Mouse (Mus musculus) lung, embryonic 14.5 days (tissue): ENCODE results near the gene Dnajc13. TPM values are rescaled to one million over a fixed set of nuclear protein-coding genes. Genes with fewer than 3 reads are reported as not detected.

Experiments used
- ATAC-seq: fragments of 200-750 bp; cut with Nextera tagmentation; 2 replicates; pipeline ENCODE4 v1.8.0; 2017; ENCODE audit warnings: mild to moderate bottlenecking, moderate TSS enrichment, moderate library complexity; ENCODE audit not compliant: insufficient read depth
- DNase-seq: peaks from one replicate; pipeline ENCODE4 v3.0.0-alpha.2; 2015
- H3K27ac ChIP-seq: fragments of 300-500 bp; sonication (generic); 2 replicates; pipeline ENCODE4 v1.5.1; 2014; ENCODE audit warnings: low read depth, mild to moderate bottlenecking, moderate library complexity
- H3K27me3 ChIP-seq: fragments of 300-500 bp; sonication (generic); 2 replicates; pipeline ENCODE4 v1.6.1; 2014; ENCODE audit warnings: low read length, control low read depth; ENCODE audit not compliant: insufficient read depth
- H3K36me3 ChIP-seq: fragments of 300-500 bp; sonication (generic); 2 replicates; pipeline ENCODE4 v1.6.1; 2014; ENCODE audit warnings: control low read depth; ENCODE audit not compliant: insufficient read depth
- H3K4me1 ChIP-seq: fragments of 300-500 bp; sonication (generic); 2 replicates; pipeline ENCODE4 v1.6.1; 2014; ENCODE audit warnings: antibody characterized with exemption, control low read depth; ENCODE audit not compliant: insufficient read depth
- H3K4me2 ChIP-seq: fragments of 300-500 bp; sonication (generic); 2 replicates; pipeline ENCODE4 v1.6.1; 2014; ENCODE audit warnings: mild to moderate bottlenecking
- H3K4me3 ChIP-seq: fragments of 300-500 bp; sonication (generic); 2 replicates; pipeline ENCODE4 v1.5.1; 2014; ENCODE audit warnings: low read depth, low read length
- H3K9ac ChIP-seq: fragments of 300-500 bp; sonication (generic); 2 replicates; pipeline ENCODE4 v1.6.1; 2014
- H3K9me3 ChIP-seq: fragments of 300-500 bp; sonication (generic); 2 replicates; pipeline ENCODE4 v1.6.1; 2016; ENCODE audit warnings: low read depth, low read length, control low read depth
- CTCF ChIP-seq: IDR thresholded peaks from 2 replicates; pipeline ENCODE4 v1.5.1; 2016; ENCODE audit warnings: antibody characterized with exemption, low read depth
- WGBS: fragments of 180-500 bp; shearing (Covaris S2); extraction: QIAGEN DNeasy Blood & Tissue Kit; methylation state at CpG from one replicate; pipeline ENCODE4 v1.1.7; 2014; 5-methylcytosine and 5-hydroxymethylcytosine counted together
- polyA plus RNA-seq: library from polyadenylated mRNA; unstranded; fragments of >200 nt; fragmentation: Nextera tagmentation; extraction: Ambion mirVana; gene quantifications from 2 replicates; pipeline ENCODE4 v1.2.1, GENCODE M21; 2014

Gene Dnajc13
- polyA plus RNA-seq, 1 experiment from 2014 or later, result 25.0 TPM

DNA sequence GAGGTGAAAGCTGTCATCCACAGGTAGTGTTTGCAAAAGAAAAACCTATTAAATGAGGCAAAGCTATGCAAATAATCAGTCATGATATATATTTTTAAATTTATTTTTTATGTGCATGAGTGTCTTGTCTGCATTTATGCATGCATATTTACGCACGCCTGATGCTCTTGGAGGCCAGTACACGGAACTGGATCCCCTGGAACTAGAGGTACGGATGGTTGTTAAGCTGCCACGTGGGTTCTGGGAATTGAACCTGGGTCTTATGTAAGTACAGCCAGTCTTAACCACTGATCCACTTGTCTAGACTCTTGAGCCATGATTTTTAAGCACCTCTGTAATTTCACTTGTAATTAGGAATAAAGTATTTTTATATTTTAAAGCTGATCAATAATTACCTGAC, 79.5 kb downstream of the Dnajc13 start:
- DNase-seq (no peak), ATAC-seq (no peak)
- no peaks in the 10 kb centered on the region for H3K4me1 ChIP-seq
- no peak overlapping the region for H3K4me3 ChIP-seq
- H3K27me3 ChIP-seq, result no peaks in the 10 kb centered on the region
- H3K9me3 ChIP-seq, result no peaks in the 10 kb centered on the region
- H3K27ac ChIP-seq, result no peak overlapping the region
- H3K4me2 ChIP-seq, result no peak overlapping the region
- WGBS, result 90% methylated on average over 5 of the region's 5 CpGs
- H3K36me3 ChIP-seq, result peaks cover 76% of the 10 kb centered on the region
- no peak overlapping the region for H3K9ac ChIP-seq
- no peak for TF ChIP-seq CTCF

DNA sequence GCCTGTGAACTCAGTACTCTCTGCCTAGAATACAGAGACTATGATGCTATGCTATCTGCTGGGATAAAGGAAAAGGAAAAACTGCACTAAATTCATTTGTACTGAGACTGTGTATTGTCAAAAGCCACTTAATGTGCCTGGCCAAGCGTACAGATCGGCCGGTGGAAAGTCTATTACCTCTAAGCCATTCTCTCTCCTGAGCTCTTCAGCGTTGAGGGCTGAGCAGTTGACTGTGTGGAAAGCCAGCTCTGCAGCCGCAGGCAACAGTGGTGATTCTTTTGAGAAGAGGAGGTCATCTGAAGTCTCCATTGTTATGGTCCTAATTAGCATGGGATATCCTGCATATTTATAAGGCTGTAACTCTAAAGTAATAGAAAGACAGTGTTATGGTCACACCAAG, 80.4 kb downstream of the Dnajc13 start:
- 93% methylated on average over 5 of the region's 5 CpGs for WGBS
- TF ChIP-seq CTCF, result no peak
- Histone ChIP-seq H3K9ac (no peak overlapping the region), H3K4me3 (no peak overlapping the region), H3K27ac (no peak overlapping the region), H3K4me2 (no peak overlapping the region), H3K36me3 (peaks cover 77% of the 10 kb centered on the region), H3K4me1 (no peaks in the 10 kb centered on the region), H3K9me3 (no peaks in the 10 kb centered on the region), H3K27me3 (no peaks in the 10 kb centered on the region)
- DNase-seq (no peak), ATAC-seq (no peak)

DNA sequence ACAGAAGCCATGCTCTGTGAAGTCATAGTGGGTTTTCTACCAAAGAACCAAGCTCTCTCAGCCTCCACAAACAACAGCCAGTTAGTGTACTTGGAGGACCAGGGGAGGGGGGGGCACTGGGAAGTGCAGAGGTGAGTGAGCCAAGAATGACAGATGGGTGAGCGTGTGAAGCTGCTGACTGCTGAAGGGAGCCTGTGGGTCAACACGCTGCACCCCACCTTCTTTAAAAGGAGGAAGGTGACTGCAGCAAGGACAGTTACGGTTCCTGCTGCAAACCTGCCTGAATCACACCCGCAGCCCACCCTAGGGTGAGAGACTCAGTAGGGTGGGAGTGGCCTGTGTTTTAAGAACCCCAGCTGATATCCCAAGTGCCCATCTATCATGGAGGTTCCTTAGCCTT, 81.1 kb downstream of the Dnajc13 start:
- Histone ChIP-seq H3K4me3 (no peak overlapping the region), H3K27me3 (no peaks in the 10 kb centered on the region), H3K4me1 (no peaks in the 10 kb centered on the region), H3K36me3 (peaks cover 80% of the 10 kb centered on the region), H3K4me2 (no peak overlapping the region), H3K9me3 (no peaks in the 10 kb centered on the region), H3K9ac (no peak overlapping the region), H3K27ac (no peak overlapping the region)
- no peak for DNase-seq
- ATAC-seq, result no peak
- WGBS, result 94% methylated on average over 4 of the region's 4 CpGs
- no peak for TF ChIP-seq CTCF

DNA sequence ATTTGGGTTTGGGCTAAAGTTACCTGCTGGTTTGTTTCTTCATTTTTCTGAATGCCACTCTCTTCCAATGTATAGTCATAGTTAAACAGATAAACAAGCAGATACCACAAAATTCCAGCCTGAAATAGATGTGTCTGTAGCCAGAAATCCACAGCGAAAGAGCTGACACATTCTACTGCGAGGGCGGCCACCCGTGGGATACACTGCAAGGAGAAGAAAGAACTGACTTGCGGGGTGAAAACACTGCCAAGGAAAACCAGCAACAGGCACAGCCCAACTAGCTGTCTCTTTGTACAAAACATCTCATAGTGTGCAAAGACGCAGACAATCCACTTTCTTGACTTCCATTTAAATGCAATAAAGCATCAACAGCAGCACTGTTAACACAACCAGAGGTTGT, 82.7 kb downstream of the Dnajc13 start:
- no peak for DNase-seq
- Histone ChIP-seq H3K4me1 (no peaks in the 10 kb centered on the region), H3K4me2 (no peak overlapping the region), H3K27ac (no peak overlapping the region), H3K9ac (no peak overlapping the region), H3K36me3 (peaks cover 84% of the 10 kb centered on the region), H3K4me3 (no peak overlapping the region), H3K27me3 (no peaks in the 10 kb centered on the region), H3K9me3 (no peaks in the 10 kb centered on the region)
- no peak for TF ChIP-seq CTCF
- 91% methylated on average over 6 of the region's 6 CpGs for WGBS
- ATAC-seq, result no peak

DNA sequence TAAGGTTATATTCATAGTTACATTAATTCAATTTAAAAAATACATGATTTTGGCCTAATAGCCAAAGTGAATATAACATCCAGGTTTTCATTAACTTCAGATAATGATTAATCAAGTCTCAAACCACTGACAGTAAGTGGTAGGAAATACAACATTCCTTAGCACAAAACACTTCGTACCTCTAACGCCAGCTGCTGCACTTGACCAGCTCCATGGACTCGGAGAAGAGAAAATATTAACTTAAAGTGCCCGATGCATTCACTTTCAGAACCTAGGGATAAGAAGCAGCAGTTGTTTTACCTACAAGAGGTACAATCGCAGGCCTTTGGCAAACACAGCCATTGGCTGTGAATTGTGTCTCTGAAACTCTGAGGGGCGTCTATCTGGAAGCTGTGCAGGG, 90.4 kb downstream of the Dnajc13 start:
- Histone ChIP-seq H3K27me3 (no peaks in the 10 kb centered on the region), H3K4me3 (no peak overlapping the region), H3K4me1 (no peaks in the 10 kb centered on the region), H3K36me3 (peaks cover 76% of the 10 kb centered on the region), H3K9me3 (no peaks in the 10 kb centered on the region), H3K27ac (no peak overlapping the region), H3K9ac (no peak overlapping the region), H3K4me2 (no peak overlapping the region)
- TF ChIP-seq CTCF, result no peak
- no peak for DNase-seq
- WGBS, result 78% methylated on average over 6 of the region's 6 CpGs
- no peak for ATAC-seq

GRCm38 (mm10) chr9:104171651-104172050, 91.1 kb downstream of the Dnajc13 start:
- no peak for TF ChIP-seq CTCF
- Histone ChIP-seq H3K27ac (no peak overlapping the region), H3K9ac (no peak overlapping the region), H3K27me3 (no peaks in the 10 kb centered on the region), H3K9me3 (no peaks in the 10 kb centered on the region), H3K36me3 (peaks cover 76% of the 10 kb centered on the region), H3K4me3 (no peak overlapping the region), H3K4me1 (no peaks in the 10 kb centered on the region), H3K4me2 (no peak overlapping the region)
- DNase-seq (no peak), ATAC-seq (no peak)
- WGBS, result 79% methylated on average over 6 of the region's 6 CpGs

DNA sequence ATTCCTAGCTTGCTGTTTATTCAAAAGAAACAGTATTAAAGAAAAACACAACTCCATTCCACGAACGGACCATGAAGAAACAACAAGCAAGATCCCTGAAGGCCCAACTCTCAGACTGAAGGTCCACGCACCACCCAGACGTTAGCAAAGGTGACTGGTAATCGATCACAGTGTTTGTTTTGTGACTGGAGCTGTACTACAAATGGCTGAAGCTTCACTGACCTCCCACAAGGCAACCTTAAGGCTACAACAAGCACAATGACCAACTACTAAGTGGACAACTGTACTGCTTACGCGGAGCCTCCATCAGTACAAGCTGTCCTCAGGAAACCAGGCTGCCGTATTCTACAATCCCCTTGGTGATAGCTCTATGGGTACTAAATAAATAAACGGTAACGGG, 92.7 kb downstream of the Dnajc13 start:
- DNase-seq, result no peak
- H3K27me3 ChIP-seq, result no peaks in the 10 kb centered on the region
- peaks cover 77% of the 10 kb centered on the region for H3K36me3 ChIP-seq
- no peak overlapping the region for H3K4me2 ChIP-seq
- H3K4me1 ChIP-seq, result no peaks in the 10 kb centered on the region
- WGBS, result 88% methylated on average over 10 of the region's 10 CpGs
- H3K4me3 ChIP-seq, result no peak overlapping the region
- no peak for ATAC-seq
- TF ChIP-seq CTCF, result no peak
- H3K9me3 ChIP-seq, result no peaks in the 10 kb centered on the region
- H3K27ac ChIP-seq, result no peak overlapping the region
- H3K9ac ChIP-seq, result no peak overlapping the region

DNA sequence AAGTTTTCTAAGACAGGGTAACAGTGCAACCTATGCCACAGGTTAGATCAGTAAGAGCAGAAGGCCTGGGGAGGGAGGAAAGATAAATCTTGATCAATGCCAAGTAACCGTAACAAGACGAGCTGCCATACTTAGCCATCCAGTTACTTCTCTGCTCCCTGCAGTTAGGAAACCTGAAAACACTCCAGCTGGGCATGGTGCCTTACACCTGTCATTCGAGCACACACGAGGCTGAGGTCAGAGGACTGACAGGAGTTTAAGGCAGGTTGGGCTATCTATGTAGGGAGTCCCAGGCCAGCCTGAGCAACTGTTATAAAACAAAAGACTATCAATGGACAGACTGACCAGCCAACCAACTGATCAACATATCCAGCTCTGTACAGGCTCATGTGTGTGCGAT, 96.8 kb downstream of the Dnajc13 start:
- no peak overlapping the region for H3K4me2 ChIP-seq
- no peak overlapping the region for H3K27ac ChIP-seq
- H3K27me3 ChIP-seq, result no peaks in the 10 kb centered on the region
- no peak overlapping the region for H3K4me3 ChIP-seq
- peaks cover 82% of the 10 kb centered on the region for H3K36me3 ChIP-seq
- no peak overlapping the region for H3K9ac ChIP-seq
- WGBS, result 89% methylated on average over 5 of the region's 5 CpGs
- no peaks in the 10 kb centered on the region for H3K9me3 ChIP-seq
- DNase-seq, result no peak
- no peak for TF ChIP-seq CTCF
- H3K4me1 ChIP-seq, result no peaks in the 10 kb centered on the region
- ATAC-seq, result no peak
